Mouse (Mus musculus) lung, embryonic 14.5 days (tissue): ENCODE results near the gene Erbb4. TPM values are rescaled to one million over a fixed set of nuclear protein-coding genes. Genes with fewer than 3 reads are reported as not detected.

ENCODE experiments used
- ATAC-seq: fragments of 200-750 bp; cut with Nextera tagmentation; 2 replicates; pipeline ENCODE4 v1.8.0; 2017; ENCODE audit warnings: mild to moderate bottlenecking, moderate TSS enrichment, moderate library complexity; ENCODE audit not compliant: insufficient read depth
- DNase-seq: peaks from one replicate; pipeline ENCODE4 v3.0.0-alpha.2; 2015
- H3K27ac ChIP-seq: fragments of 300-500 bp; sonication (generic); 2 replicates; pipeline ENCODE4 v1.5.1; 2014; ENCODE audit warnings: low read depth, mild to moderate bottlenecking, moderate library complexity
- H3K27me3 ChIP-seq: fragments of 300-500 bp; sonication (generic); 2 replicates; pipeline ENCODE4 v1.6.1; 2014; ENCODE audit warnings: low read length, control low read depth; ENCODE audit not compliant: insufficient read depth
- H3K36me3 ChIP-seq: fragments of 300-500 bp; sonication (generic); 2 replicates; pipeline ENCODE4 v1.6.1; 2014; ENCODE audit warnings: control low read depth; ENCODE audit not compliant: insufficient read depth
- H3K4me1 ChIP-seq: fragments of 300-500 bp; sonication (generic); 2 replicates; pipeline ENCODE4 v1.6.1; 2014; ENCODE audit warnings: antibody characterized with exemption, control low read depth; ENCODE audit not compliant: insufficient read depth
- H3K4me2 ChIP-seq: fragments of 300-500 bp; sonication (generic); 2 replicates; pipeline ENCODE4 v1.6.1; 2014; ENCODE audit warnings: mild to moderate bottlenecking
- H3K4me3 ChIP-seq: fragments of 300-500 bp; sonication (generic); 2 replicates; pipeline ENCODE4 v1.5.1; 2014; ENCODE audit warnings: low read depth, low read length
- H3K9ac ChIP-seq: fragments of 300-500 bp; sonication (generic); 2 replicates; pipeline ENCODE4 v1.6.1; 2014
- H3K9me3 ChIP-seq: fragments of 300-500 bp; sonication (generic); 2 replicates; pipeline ENCODE4 v1.6.1; 2016; ENCODE audit warnings: low read depth, low read length, control low read depth
- CTCF ChIP-seq: IDR thresholded peaks from 2 replicates; pipeline ENCODE4 v1.5.1; 2016; ENCODE audit warnings: antibody characterized with exemption, low read depth
- WGBS: fragments of 180-500 bp; shearing (Covaris S2); extraction: QIAGEN DNeasy Blood & Tissue Kit; methylation state at CpG from one replicate; pipeline ENCODE4 v1.1.7; 2014; 5-methylcytosine and 5-hydroxymethylcytosine counted together
- polyA plus RNA-seq: library from polyadenylated mRNA; unstranded; fragments of >200 nt; fragmentation: Nextera tagmentation; extraction: Ambion mirVana; gene quantifications from 2 replicates; pipeline ENCODE4 v1.2.1, GENCODE M21; 2014

Gene Erbb4
- polyA plus RNA-seq, 1 experiment from 2014 or later: 1.6 TPM

DNA sequence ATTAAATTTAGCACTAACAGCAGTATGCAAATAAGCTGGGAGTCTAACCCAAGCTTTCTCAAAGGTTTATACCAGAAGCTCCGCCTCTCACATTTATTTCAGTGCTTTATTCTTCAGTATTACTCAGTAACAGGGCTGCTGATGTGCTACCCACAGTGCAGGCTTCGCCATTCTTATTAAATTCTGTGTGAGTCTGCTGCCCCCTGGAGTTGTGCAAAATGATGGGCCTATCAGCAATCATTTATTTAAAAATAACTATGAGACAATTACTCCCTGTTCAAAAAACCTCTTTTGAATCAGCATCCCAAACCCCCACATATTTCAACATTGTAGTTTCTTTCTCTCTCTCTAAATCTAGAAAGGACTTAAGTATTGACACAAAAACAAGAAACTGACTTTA is 6.2 kb downstream of the Erbb4 start:
- ATAC-seq (no peak), DNase-seq (no peak)
- WGBS: 87% methylated on average over 2 of the region's 2 CpGs
- Histone ChIP-seq H3K9ac (no peak overlapping the region), H3K27ac (no peak overlapping the region), H3K4me1 (peaks cover 5% of the 10 kb centered on the region; the same call in 1 of the 2 replicates), H3K9me3 (no peaks in the 10 kb centered on the region), H3K4me2 (no peak overlapping the region), H3K36me3 (no peaks in the 10 kb centered on the region), H3K4me3 (no peak overlapping the region), H3K27me3 (peaks cover 27% of the 10 kb centered on the region)
- no peak for TF ChIP-seq CTCF

DNA sequence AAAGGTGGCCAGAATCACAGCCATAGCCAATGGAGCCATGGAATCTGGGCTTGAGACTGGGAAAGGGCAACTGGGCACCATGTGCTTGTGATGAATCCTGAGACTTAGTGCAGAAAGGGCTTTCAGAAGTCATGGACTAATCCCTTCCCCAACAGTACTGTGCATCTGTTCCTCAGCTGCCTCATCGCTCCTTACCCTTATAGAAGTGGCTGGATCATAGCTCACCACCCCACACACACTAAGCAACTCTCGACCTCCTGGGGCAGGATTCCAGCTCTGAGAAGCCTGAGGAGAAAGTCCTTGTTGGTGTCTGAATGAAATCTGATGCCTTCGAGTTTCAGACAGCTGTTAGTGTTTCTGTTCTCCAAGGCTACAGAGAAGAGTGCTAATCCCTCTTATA is 14.8 kb downstream of the Erbb4 start:
- Histone ChIP-seq H3K4me2 (no peak overlapping the region), H3K27ac (no peak overlapping the region), H3K4me1 (no peaks in the 10 kb centered on the region), H3K4me3 (no peak overlapping the region), H3K36me3 (no peaks in the 10 kb centered on the region), H3K27me3 (no peaks in the 10 kb centered on the region), H3K9me3 (no peaks in the 10 kb centered on the region), H3K9ac (no peak overlapping the region)
- ATAC-seq (no peak), DNase-seq (no peak)
- no peak for TF ChIP-seq CTCF
- 32% methylated on average over 3 of the region's 3 CpGs for WGBS

DNA sequence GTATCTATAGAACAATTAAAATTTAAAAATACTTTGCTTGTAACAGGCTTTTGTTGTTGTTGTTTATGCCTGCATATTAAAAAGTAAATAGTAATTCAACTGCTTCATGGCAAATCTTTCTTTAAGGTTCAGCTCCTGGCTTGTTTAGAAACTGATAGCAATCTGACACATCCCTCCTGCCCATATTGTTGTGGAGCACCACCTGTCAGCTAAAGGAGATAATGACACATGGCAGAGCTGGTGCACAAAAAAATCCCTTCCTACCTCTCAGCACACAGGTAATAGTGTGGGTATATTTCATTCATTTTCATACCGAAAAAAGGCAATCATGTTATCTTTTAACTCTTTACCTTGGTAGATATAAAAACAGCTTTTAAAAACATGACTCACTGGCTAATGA is 18.5 kb downstream of the Erbb4 start:
- Histone ChIP-seq H3K27ac (no peak overlapping the region), H3K27me3 (no peaks in the 10 kb centered on the region), H3K4me1 (no peaks in the 10 kb centered on the region), H3K4me2 (no peak overlapping the region), H3K4me3 (no peak overlapping the region), H3K36me3 (no peaks in the 10 kb centered on the region), H3K9me3 (no peaks in the 10 kb centered on the region), H3K9ac (no peak overlapping the region)
- ATAC-seq (no peak), DNase-seq (no peak)
- 80% methylated on average over 1 of the region's 1 CpGs for WGBS
- no peak for TF ChIP-seq CTCF

DNA sequence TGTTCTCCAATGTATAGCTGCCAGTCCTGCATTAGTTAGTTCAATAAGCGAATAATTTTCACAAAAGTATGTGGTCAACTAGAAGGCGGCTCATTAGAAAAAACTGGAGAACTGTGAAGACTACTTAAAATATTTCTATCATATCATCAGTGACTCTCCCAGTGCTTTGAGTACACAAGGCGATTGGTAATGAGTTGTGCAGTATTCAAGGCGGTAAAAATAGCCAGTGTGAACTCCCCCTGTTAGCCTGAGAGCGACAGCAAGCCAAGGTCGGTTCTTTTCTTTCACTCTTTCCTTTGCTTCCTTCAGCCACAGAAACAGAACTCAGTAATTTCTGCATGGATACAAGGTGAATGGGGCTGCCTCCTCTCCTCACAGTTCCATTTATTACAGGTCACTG is 22.1 kb downstream of the Erbb4 start:
- no peak overlapping the region for H3K4me3 ChIP-seq

DNA sequence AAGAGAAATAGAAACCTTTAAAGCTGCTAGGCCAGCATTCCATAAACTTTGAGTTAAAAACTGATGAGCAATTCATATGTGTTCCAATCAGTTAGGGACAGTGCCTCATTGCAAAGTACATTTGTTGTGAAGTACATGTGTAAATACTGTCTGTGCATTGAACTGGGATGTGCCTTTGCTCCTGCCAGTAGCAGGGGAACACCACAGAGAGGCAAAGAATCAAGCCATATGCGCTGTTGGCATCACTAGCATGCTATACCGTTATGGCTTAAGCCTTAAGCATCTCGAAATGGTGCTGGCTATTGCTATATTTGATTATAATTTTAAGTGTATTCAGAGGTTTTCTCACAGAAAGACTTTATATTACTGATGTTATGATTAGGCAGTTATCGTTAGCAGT is 58.9 kb downstream of the Erbb4 start:
- ATAC-seq (no peak), DNase-seq (no peak)
- H3K9ac ChIP-seq: no peak overlapping the region
- H3K27me3 ChIP-seq: no peaks in the 10 kb centered on the region
- H3K27ac ChIP-seq: no peak overlapping the region
- H3K4me2 ChIP-seq: no peak overlapping the region
- 81% methylated on average over 4 of the region's 4 CpGs for WGBS
- no peaks in the 10 kb centered on the region for H3K36me3 ChIP-seq
- no peaks in the 10 kb centered on the region for H3K9me3 ChIP-seq
- TF ChIP-seq CTCF: no peak
- H3K4me1 ChIP-seq: no peaks in the 10 kb centered on the region
- H3K4me3 ChIP-seq: no peak overlapping the region

More for the DNA sequence above, 22.1 kb downstream of the Erbb4 start:
- H3K9me3 ChIP-seq: no peaks in the 10 kb centered on the region
- H3K4me1 ChIP-seq: no peaks in the 10 kb centered on the region
- no peak for DNase-seq
- TF ChIP-seq CTCF: no peak
- no peak overlapping the region for H3K9ac ChIP-seq
- H3K27ac ChIP-seq: no peak overlapping the region
- no peak overlapping the region for H3K4me2 ChIP-seq
- WGBS: 65% methylated on average over 6 of the region's 6 CpGs
- ATAC-seq: no peak
- no peaks in the 10 kb centered on the region for H3K36me3 ChIP-seq
- H3K27me3 ChIP-seq: no peaks in the 10 kb centered on the region

DNA sequence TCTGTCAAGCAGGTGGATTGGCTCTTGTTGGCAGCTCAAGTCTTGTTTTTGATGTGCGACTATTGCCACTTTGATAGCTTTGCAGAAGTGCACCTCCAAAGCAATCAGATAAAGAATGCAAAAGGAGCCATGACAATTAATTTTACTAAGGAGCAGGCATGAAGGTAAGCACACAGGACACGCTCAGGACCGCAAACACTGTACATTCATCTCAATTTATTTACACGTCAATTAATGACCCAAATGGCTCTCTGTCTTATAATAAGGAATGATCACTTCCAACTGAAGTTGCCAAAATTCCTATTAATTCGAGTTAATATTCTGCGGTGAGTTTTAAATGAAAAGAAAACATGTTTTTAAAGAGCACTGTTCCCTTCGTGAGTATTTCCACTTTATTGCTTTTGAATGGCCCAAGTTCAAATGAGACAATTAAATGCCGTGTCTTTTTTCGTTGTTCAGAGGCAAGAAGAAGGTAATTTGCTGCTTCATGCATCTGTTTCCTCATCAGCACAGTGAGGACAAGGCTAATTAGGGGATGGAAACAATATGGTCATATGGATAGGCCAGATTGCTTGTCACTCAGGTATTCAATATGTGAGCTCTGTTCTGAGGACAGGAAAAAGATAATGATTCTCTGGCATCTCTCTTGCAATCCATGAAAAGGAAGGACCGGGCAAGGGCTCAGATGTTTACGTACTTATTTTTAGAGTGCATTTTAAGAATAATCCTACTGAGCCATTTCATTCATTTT is 61.5 kb downstream of the Erbb4 start:
- Histone ChIP-seq H3K27ac (no peak overlapping the region), H3K27me3 (no peaks in the 10 kb centered on the region), H3K9ac (no peak overlapping the region), H3K9me3 (no peaks in the 10 kb centered on the region), H3K36me3 (no peaks in the 10 kb centered on the region), H3K4me2 (no peak overlapping the region), H3K4me3 (no peak overlapping the region), H3K4me1 (no peaks in the 10 kb centered on the region)
- no peak for TF ChIP-seq CTCF
- ATAC-seq: no peak
- no peak for DNase-seq
- 84% methylated on average over 11 of the region's 11 CpGs for WGBS

DNA sequence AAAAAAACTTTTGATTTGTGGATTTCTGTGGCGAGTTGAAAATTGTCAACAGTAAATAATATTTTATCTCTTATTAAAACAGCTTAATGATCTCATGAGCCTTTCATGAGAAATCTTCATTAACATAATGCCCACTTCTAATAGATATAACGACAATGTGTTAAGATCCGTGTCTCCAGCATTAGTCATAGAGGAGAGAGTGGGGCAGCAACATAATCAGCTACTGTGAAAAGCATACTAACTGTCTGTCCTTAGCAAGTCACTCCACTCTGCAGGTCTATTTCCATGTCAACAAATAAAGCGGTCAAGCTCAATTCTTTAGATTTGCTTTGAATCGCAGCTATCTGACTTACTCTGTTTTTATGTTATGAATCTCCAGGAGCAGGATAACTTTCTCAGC is 80.0 kb downstream of the Erbb4 start:
- WGBS: 64% methylated on average over 5 of the region's 5 CpGs
- ATAC-seq (no peak), DNase-seq (no peak)
- no peak for TF ChIP-seq CTCF
- no peaks in the 10 kb centered on the region for H3K36me3 ChIP-seq
- H3K4me2 ChIP-seq: no peak overlapping the region
- H3K4me1 ChIP-seq: no peaks in the 10 kb centered on the region
- no peak overlapping the region for H3K9ac ChIP-seq
- no peaks in the 10 kb centered on the region for H3K9me3 ChIP-seq
- H3K4me3 ChIP-seq: no peak overlapping the region
- H3K27me3 ChIP-seq: no peaks in the 10 kb centered on the region
- no peak overlapping the region for H3K27ac ChIP-seq
